Mouse (Mus musculus): ENCODE data around the gene Ifngr2.
A peak's percentile ranks its signal among the peaks of the same experiment; 100 is the strongest.

Gene Ifngr2

DNA sequence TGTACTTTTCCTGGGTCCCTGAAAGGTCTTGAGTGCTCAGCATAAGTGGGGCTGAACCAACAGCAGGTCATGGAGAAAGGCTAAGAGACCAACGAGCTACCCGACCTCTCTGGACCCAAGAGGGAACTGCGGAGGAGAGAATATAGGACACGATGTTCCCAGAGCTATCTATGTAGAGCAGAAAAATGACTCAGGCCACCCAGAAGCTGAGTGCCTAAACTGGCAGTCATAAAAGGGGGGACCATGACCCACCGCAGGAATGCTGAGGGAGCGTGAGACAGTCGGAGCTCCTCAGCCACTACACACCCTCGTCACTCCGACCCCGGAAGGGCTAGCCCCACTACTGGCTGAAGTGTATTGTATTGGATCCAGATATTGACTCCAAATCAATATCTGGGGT lies 22.1 kb downstream of the Ifngr2 start:
- DNase-seq = no peak

DNA sequence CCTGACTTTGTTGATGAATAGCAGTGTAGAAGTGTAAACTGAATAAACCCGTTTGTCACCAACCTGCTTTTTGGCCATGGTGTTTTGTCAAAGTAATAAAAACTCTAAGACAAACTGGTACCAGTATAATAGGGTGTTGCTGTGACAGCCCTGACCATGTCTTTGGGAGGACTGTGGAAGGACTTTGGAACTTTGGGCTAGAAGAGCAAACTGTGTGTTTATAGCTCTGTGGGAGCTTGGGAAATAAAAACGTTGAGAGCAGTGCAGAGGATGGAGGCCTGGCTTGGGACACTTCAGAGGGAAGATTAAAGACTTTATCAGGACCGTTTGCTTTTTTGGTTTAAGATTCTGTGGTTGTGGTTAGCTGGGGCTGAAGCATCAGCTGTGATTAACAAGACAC lies 24.2 kb downstream of the Ifngr2 start:
- DNase-seq = no peak

DNA sequence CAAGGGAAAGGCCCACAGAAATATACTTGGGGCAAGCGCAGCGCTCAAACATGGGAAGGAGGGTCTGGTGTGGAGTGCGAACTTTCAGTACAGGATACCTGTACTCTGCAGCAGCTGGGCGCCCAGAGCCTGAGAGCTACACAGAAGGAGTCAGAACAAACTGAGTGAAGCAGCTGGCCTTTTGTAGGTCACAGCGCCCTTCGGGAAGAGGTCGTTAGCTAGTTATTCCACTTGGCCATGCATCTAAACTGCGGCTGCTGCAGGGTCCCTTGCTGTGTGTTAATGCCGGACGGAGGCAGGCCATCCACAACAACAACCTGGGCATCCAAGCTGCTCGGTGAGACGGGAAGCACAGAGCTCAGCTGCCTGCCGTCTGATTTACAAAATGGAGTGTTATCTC lies 28.3 kb downstream of the Ifngr2 start:
- peak; percentile 33 for DNase-seq

DNA sequence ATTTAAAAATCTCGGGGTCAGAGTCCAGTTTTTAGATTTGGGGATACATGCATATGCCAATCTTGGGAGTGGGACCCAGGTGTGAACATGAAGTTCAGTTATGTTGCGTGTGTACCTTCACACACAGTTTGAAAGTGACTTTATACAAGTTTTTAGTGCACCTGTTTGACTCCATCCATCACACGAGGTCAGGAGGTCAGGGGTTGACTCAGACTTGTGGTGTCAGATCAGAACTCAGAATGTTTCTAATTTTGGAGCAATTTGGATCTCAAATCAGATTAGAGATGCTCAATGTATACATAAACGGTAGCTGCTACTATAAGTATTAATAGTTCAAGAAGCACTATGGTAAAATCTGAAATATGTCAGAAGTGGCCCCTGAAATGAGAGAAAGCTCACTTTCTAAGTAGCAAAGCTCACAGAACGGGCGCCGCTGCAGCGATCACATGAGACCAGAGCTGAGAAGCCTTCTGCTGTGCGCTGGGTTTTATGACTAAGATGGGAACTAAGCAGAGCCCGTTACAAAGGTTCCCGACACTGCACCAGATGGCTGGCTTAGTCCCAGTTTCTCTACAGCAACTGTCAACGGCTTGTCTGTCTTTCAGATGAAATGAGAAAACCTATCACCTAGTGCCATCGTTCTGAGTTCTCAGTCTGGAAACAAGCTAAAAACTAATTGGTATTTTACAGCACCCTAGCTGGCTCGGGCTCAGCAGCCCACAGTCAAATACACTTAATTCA lies 32.3 kb downstream of the Ifngr2 start:
- DNase-seq = no peak

DNA sequence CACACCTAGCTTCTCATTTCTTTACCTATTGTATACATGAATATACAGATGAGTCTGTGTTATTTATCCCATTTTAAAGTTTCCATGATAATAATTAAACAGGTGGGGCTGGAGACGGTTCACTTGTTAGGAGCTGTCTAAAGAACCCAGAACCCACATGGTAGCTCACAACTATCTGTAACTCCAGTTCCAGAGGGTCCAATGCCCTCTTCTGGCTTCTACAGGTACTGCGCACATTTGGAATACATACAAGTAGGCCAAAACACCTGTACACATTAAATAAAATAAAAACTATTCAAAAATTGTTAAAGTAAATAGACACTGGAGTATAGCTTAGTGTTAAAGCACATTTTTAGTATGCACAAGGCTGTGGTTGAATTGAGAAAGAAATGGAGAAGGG lies 35.4 kb downstream of the Ifngr2 start:
- peak; percentile 67 for DNase-seq

DNA sequence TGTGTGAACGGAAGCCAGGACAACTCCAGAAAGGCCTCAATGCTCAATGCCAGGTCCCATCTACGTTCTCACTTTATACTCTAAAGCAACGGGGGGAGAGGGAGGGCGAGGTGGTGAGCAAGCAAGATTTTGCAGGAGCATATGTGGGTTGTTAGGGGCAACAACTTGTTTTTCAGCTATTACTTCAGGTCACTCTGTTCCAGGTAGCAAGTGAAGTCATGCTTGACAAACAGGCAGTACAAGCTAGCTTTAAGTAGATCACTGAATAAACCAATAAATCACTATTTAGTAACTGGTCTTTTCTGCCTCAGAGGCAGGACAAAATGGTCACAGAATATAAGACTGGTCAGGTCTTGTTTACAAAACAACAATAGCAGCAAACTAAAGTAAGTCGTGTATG lies 38.7 kb downstream of the Ifngr2 start:
- peak; percentile 38 for DNase-seq

DNA sequence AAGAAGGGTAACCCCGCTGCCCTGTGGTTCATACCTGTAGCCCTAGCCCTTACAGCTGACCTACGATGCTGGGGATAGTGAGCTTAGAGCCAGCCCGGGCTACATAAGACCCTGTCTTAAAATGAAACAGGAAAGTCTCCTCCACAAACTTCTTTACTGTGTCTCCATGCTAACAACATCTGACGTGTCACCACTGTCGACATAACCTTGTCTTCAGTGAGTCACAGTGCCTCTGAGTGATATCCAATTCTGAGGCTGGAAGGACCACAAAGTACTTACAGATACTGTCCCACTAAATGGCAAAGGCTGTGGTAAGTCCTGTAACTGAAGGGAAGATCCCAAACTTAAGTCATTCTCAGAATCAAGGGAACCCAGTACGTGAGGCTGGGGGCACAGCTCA lies 39.4 kb downstream of the Ifngr2 start:
- DNase-seq = no peak

DNA sequence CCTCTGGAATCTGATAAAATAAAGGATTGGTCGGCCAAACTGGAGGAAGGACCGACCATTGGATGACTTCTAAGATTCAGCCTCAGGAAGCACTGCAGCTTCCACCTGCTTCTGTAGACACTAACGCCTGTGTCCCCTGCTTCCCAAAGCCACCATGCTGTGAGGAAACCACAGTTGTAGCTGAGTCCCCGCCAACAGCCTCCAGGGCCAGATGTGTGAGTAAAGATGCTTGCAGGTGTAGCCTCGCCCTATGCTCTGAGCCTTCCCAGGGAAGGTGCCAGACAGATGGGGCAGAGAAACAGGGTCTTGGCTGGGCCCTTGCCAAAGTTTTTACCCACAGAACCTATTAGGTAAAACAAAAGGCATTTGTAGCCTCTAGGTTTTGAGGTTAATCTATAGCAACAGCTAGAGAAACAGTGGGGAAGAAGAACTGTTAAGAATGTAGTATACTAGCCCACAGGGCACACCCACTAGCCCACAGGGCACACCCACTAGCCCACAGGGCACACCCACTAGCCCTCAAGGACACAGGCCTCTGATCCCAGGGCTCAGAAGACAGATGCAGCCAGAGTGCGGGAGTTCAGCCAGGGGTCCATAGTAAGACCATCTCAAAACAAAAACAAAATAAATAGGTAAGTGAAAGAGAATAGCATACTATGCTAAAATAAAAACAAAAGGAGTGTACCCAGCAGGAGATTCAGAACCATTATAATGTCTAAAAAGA lies 41.0 kb downstream of the Ifngr2 start:
- no peak for DNase-seq

DNA sequence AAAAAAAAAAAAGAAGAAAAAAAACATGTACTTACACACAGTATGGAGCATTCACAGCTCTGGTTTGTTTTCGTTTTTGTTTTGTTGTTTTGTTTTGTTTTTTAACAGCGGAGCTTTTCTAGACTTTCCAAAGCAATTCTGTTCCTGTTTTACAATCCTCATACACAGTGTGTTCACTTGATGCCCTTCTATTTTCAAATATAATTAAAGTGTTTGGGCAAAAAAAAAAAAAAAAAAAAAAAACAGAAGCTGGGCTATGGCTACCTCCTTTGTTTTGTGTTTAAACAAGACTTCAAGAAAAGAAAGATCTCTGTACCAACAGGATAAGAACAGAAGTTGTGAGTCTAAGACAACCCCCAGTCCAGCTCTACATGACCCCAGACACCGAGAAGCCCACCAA lies 41.8 kb downstream of the Ifngr2 start:
- DNase-seq = no peak

DNA sequence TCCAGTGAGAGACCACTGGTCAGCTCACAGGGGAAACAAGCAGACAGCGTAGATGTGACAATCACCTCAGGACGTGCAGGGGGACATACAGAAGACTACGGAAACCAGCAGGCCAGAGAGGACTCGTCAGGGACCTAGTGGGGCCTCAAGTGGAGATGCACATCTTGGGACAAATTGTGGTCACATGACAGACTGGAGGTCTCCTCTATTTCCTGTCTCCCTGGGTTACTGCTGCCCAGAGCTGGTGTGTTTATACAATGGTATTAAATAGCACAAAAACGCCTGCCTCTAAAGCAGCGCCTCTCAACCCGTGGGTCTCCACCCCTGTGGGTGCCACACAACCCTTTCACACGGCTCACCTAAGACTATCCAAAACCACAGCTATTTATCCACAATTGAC lies 45.3 kb downstream of the Ifngr2 start:
- DNase-seq = no peak

DNA sequence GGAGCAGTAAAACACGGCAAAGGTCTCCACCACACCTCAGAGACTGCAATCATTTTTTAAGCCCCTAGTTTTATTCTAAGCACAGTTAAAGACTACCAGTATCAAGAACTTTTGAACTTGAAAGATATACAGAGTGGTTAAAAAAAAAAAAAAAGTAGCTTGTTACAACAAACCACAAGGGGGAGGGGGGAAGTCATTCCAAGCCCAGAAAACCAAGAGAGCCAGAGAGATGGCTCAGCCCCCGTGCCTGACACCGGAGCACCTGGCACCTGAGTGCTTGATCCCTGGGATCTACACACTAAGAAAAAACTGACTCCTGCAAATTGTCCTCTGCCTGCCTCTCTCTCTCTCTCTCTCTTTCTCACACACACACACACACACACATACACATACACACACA lies 46.4 kb downstream of the Ifngr2 start:
- DNase-seq = no peak

DNA sequence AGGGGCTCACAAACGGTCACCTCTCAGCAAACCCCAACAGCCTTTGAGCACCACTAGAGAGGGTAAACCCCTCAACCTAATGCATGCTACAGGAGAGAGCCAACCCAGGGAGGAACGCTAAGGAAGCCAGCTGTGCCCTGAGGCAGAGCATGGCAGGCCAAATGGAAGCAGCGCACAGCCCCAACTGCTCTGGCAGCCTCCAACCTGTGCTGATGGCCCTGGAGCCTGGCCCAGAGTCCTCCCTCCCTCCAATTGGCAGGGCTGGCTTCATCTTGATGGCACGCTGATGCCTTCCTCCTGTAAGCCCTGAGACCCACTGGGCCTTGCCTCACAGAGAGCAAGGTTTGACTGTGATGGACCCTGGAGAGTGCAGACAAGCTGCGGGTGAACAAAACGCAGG lies 48.2 kb downstream of the Ifngr2 start:
- DNase-seq = peak; percentile 39

DNA sequence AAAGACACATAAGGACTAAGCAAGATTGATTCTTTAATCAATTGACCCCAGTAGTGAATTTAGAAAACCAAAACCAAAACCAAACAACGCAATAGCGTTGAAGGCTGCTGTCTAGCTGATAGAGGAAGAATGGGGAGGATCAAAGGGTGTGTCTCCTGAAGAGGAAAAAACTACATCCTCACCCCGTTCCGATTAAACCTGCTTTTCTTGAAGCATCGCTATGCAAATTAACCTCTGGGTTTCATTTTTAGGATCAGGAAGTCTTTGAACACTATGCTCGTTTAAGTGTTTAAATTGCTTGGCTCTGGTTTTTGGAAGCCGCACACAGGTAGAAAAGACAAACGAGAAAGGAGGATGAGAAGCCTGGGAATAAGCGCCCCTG lies 49.5 kb downstream of the Ifngr2 start:
- no peak for DNase-seq

DNA sequence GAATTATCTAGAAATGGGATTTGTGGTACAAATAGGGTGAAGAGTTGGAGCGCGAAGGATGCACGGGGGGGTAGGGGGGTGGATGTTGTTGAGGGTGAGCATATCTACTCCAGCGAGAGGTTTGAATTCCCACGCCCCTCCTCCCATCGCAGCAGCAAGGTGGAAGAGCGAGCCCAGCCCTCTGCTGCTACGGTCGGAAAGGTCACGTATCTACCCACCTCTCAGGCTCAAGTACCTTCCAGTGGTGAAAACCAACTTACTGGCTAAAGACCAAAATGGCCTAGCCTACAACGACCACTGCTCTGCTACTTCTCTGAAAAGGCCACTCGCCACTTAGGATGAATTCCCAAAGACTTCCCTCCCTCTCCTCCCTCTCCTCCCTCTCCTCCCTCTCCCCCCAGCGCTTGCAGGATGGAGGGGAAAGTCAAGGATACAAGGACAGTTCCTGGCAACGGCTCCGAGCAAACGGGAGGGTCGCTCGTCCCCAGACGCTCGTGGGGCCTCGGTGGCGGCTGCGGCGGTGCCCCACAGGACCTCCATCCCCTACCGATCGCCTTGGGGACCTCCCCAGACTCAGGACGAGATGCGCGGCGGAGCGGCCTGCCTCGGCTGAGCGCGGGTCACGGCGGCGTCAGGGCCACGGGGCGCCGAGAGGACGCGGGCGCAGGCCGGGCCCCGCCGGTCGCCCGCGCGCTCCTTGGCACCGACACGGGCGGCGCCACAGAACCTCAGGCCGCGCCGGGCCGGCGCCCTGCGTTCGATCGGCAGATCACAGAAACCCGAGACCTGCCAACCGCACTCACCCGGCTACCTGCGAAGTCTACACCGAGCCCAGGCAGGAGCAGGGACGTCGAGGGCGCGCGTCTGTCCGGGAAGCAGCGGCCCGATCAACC lies 50.2 kb downstream of the Ifngr2 start:
- DNase-seq = no peak

DNA sequence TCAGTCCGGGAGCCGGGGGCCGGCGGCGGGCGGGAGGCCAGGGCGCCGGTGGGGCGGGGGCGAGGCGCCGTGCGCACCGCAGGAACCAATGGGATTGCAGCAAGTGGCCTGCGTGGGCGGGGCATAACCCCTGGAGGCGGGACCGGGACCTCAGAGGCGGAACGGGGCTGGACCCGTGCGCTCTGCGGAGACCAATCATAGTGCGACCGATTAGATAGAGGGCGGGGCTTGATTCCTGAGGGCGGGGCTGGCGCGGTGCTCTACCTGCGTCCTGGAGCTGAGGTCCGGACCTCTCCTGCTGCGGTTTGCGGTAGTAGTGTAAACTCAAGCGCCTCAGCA lies 50.8 kb downstream of the Ifngr2 start, which contains the start of gene Tmem50b:
TSS of gene Tmem50b (minus strand) at position 129 of the 339 bp plus-strand sequence.
- peak; percentile 99 for DNase-seq

DNA sequence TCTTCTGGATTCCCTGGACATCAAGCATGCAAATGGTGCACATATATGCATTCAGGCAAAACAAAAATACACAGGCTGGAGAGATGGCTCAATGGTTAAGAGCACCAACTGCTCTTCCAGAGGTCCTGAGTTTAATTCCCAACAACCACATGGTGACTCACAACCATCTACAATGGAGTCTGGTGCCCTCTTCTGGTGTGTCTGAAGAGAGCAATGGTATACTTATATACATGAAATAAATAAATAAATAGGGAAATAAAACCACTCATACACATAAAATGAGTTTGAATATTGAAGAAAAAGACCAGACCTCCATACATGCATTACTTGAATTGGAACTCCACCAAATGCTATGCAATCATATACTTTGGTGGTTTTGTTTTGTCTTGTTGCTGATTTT lies 52.4 kb downstream of the Ifngr2 start:
- no peak for DNase-seq

DNA sequence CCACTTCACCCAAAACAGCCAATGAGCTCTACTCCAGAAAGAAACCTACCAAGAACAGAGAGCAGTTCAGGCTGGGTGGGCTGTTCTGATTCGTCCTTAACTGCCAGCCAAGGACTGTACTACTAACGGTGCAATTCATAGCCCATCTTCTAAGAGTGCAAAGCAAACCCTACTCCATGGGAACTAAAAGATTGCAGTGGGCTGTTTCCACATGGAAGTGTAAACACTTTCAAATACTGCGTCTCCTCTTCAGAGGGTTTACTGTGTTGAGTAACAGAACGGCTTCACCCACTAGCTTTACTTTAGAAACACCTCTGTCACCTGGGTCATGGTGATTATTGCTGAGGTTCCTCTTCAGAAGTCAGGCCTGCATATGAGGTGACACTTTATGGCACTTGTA lies 54.2 kb downstream of the Ifngr2 start:
- no peak for DNase-seq

DNA sequence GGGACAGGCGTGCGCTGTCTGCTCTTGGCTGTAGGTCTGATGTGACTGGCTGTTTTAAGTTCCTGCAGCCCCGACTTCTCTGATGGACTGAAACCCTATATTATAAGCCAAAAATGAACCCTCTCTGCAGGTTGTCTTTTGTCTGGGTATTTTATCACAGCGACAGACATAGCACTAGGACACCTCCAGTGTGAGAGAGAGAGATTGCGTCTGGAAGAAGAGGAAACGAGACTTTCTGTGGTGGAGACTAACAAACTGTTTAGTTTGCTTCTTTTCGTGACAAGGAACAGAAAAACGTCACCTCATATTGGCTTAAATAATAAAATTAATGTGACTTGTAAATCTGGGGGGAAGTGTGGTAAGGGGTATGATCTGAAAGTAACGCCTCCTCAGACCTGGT lies 54.8 kb downstream of the Ifngr2 start:
- DNase-seq = no peak

DNA sequence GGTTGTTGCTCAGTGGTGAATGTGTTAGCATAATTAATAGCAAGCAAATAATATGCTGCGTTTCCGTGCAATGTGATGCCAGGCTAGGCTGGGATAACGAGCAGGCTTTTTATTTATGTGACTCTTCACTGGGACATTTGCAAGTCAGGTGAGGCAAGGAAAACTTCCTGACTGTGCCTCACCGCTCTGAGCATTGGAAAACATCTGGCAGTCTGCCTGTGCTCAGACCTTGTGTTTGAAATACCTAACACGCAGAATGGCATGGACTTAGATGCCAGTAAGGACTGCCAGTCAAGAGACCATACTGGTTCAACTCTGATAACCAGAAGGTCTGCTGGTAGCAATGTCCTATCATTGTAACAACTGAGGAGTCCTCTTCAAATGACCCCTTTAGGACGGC lies 58.3 kb downstream of the Ifngr2 start:
- peak; percentile 49 for DNase-seq

DNA sequence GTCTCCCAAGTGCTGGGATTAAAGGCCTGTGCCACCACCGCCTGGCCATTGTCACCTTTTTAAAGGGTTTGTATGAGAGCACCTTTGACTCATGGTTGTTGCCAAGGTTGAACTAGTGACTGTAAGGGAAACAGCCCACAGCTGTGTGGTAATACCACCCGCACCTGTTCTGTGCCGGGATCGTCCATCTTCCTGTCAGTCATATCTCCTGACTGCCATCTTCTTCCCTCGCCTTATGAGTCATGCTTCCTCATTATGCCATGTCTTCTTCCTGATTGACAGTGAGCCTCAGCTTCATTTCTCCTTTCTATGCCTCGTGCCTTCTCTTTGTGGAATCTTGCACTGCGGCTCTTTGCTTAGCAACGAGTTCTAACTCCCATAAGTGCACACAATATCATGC lies 60.1 kb downstream of the Ifngr2 start:
- no peak for DNase-seq

DNA sequence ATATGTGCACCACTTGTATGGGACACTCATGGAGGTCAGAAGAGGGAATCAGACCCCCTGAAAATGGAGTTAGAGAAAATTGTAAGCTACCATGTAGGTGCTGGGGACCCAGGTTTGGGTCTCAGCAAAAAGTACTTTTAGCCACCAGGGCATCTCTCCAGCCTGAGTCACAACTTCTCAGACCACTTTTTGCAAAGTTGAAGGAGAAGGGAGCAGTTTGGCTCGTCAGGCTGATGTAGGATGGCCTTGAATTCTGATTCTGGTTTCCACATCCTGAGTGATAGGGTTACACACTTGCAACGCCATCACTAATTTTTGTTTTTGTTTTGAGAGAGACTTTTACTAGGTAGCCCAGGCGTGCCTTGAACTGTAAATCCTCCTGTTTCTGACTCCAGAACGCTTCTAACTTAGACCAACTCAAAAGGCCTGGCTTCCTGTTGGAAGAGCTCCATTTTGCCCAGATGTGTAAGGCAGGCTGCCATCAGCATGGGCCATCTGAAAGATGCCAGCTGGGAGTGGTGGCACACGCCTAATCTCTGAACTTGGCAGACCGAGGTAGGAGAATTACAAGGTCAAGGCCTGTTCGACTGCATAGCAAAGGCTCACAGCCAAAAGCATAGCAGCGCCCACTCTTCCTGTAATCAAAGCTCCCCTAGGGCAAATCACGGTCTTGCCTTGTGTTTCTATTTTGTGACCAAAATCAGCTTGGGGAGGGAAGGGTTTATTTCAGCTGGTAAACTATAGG lies 62.8 kb downstream of the Ifngr2 start:
- DNase-seq = peak; percentile 58

DNA sequence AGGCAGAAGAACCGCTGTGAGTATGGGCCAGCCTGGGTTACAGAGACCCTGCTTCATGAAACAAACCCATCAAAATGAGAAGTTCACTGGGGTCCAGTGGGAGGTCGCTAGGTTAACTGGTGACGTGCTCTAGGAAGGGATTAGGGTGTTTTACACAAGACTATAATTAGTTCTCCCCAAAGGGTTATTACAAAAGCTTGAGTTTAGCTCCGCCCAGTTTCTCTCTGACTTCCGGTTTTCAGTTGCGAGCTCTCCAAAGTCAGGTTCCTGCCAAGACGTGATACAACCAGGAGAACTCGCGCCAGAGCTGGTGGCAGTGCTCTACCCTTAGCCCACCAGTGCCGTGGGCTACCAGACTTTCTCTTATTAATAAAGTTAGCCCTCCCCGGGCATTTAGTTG lies 64.4 kb downstream of the Ifngr2 start:
- DNase-seq = no peak

DNA sequence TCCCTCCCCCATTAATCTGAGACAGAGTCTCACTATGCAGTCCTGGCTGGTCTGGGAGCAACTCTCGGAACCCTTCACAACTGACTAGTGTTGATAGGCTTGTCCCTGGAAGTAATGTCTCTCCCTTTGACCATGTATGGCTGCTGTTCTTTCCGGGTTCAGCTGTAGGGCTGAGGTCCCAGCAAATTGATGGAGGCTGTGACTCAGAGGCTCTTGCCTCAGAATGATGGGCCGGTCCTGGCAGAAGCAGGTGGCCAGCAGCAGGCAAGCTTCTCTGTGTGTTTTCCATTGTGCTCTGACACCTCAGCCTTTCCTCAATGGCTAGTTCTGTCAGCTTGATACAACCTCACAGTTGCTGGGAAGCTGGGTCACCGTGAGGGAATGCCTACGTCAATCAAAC lies 65.7 kb downstream of the Ifngr2 start:
- no peak for DNase-seq
